Mouse (Mus musculus) lung, adult 10 weeks (tissue): Measurements from ENCODE around the gene 4930558K02Rik. TPM values are rescaled to one million over a fixed set of nuclear protein-coding genes. Genes with fewer than 3 reads are reported as not detected.

Source experiments
- polyA plus RNA-seq: library from polyadenylated mRNA; stranded (reverse); fragments of 350-450 nt; fragmentation: Illumina TruSeq; extraction: RNeasy Lipid Tissue Mini Kit (QIAGEN cat#74804); gene quantifications from one replicate; pipeline ENCODE4 v1.2.3, GENCODE M21; 2014; ENCODE audit warnings: low read depth, low replicate concordance; ENCODE audit not compliant: insufficient read depth

4930558K02Rik gene
- not detected for polyA plus RNA-seq

GRCm38 (mm10) chr1:161979536-161979935 is at the start of gene 4930558K02Rik:
Gene 4930558K02Rik (minus strand): TSS chr1:161979636.

GRCm38 (mm10) chr1:161968589-161969407 is 10.6 kb downstream of the 4930558K02Rik start, which contains the start of gene Pigc:
Gene Pigc (plus strand): TSS chr1:161969186.

Other genes starting within 250 kb of the 4930558K02Rik start
- 1.4 TPM for gene Fasl, start 191.1 kb downstream of the 4930558K02Rik start, polyA plus RNA-seq
- 9.1 TPM for gene Suco, start 103.0 kb downstream of the 4930558K02Rik start, polyA plus RNA-seq
- 19.1 TPM for gene Pigc, start 10.4 kb downstream of the 4930558K02Rik start, polyA plus RNA-seq